Mouse (Mus musculus) liver, embryonic 16.5 days (tissue): ENCODE results near the gene Med27. TPM values are rescaled to one million over a fixed set of nuclear protein-coding genes. Genes with fewer than 3 reads are reported as not detected.
"Not testable (repeated sequence)": the region's sequence is repeated elsewhere in the genome, so short reads cannot be mapped to it uniquely, and the experiment has no call there.

Experiments
- ATAC-seq: fragments of 200-750 bp; cut with Nextera tagmentation; 2 replicates; pipeline ENCODE4 v1.8.0; 2017; ENCODE audit warnings: low read depth, mild to moderate bottlenecking, moderate number of reproducible peaks, moderate library complexity
- H3K27ac ChIP-seq: fragments of 300-500 bp; sonication (generic); 2 replicates; pipeline ENCODE4 v1.5.1; 2014; ENCODE audit warnings: mild to moderate bottlenecking, low read length
- H3K27me3 ChIP-seq: fragments of 300-500 bp; sonication (generic); 2 replicates; pipeline ENCODE4 v1.6.1; 2014; ENCODE audit warnings: low read depth, low read length, mixed read lengths; ENCODE audit not compliant: control insufficient read depth, insufficient read depth
- H3K36me3 ChIP-seq: fragments of 300-500 bp; sonication (generic); 2 replicates; pipeline ENCODE4 v1.6.1; 2014; ENCODE audit warnings: mild to moderate bottlenecking; ENCODE audit not compliant: control insufficient read depth, insufficient read depth
- H3K4me1 ChIP-seq: fragments of 300-500 bp; sonication (generic); 2 replicates; pipeline ENCODE4 v1.6.1; 2014; ENCODE audit warnings: low read depth, low read length, mixed read lengths; ENCODE audit not compliant: control insufficient read depth
- H3K4me2 ChIP-seq: fragments of 300-500 bp; sonication (generic); 2 replicates; pipeline ENCODE4 v1.6.1; 2014; ENCODE audit warnings: low read depth, low read length, mixed read lengths
- H3K4me3 ChIP-seq: fragments of 300-500 bp; sonication (generic); 2 replicates; pipeline ENCODE4 v1.5.1; 2014; ENCODE audit warnings: low read depth, mild to moderate bottlenecking, low read length
- H3K9ac ChIP-seq: fragments of 300-500 bp; sonication (generic); 2 replicates; pipeline ENCODE4 v1.6.1; 2014; ENCODE audit warnings: low read depth, low read length
- H3K9me3 ChIP-seq: fragments of 300-500 bp; sonication (generic); replicated peaks from 2 replicates; pipeline ENCODE4 v1.6.1; 2016; ENCODE audit warnings: low read length; ENCODE audit not compliant: control insufficient read depth
- WGBS: fragments of 180-500 bp; shearing (Covaris S2); extraction: QIAGEN DNeasy Blood & Tissue Kit; methylation state at CpG from one replicate; pipeline ENCODE4 v1.1.7; 2014; ENCODE audit not compliant: insufficient replicate concordance; 5-methylcytosine and 5-hydroxymethylcytosine counted together
- polyA plus RNA-seq: library from polyadenylated mRNA; unstranded; fragments of >200 nt; fragmentation: Nextera tagmentation; extraction: Ambion mirVana; gene quantifications from 2 replicates; pipeline ENCODE4 v1.2.1, GENCODE M21; 2015

The Med27 gene
- polyA plus RNA-seq, 1 experiment from 2014 or later, result 14.1 TPM

- Histone ChIP-seq H3K27me3 (no peaks in the 10 kb centered on the region), H3K9ac (no peak overlapping the region), H3K9me3 (no peaks in the 10 kb centered on the region), H3K27ac (no peak overlapping the region), H3K36me3 (no peaks in the 10 kb centered on the region), H3K4me2 (no peak overlapping the region), H3K4me1 (no peaks in the 10 kb centered on the region), H3K4me3 (no peak overlapping the region)
- 68% methylated on average over 7 of the region's 7 CpGs for WGBS
- ATAC-seq, result no peak
Measured at GRCm38 (mm10) chr2:29521486-29521885, 174.9 kb downstream of the Med27 start.

- Histone ChIP-seq H3K4me2 (no peak overlapping the region), H3K27me3 (no peaks in the 10 kb centered on the region), H3K27ac (no peak overlapping the region), H3K4me3 (no peak overlapping the region), H3K36me3 (no peaks in the 10 kb centered on the region), H3K4me1 (no peaks in the 10 kb centered on the region), H3K9ac (no peak overlapping the region), H3K9me3 (no peaks in the 10 kb centered on the region)
- no peak for ATAC-seq
- 66% methylated on average over 12 of the region's 12 CpGs for WGBS
Measured at GRCm38 (mm10) chr2:29523918-29524811, 177.5 kb downstream of the Med27 start.

- H3K9me3 ChIP-seq, result no peaks in the 10 kb centered on the region
- H3K9ac ChIP-seq, result no peak overlapping the region
- no peaks in the 10 kb centered on the region for H3K4me1 ChIP-seq
- no peak overlapping the region for H3K4me3 ChIP-seq
- H3K27me3 ChIP-seq, result no peaks in the 10 kb centered on the region
- no peaks in the 10 kb centered on the region for H3K36me3 ChIP-seq
- ATAC-seq, result no peak
- H3K27ac ChIP-seq, result no peak overlapping the region
- 18% methylated on average over 4 of the region's 4 CpGs for WGBS
- H3K4me2 ChIP-seq, result no peak overlapping the region
Measured at GRCm38 (mm10) chr2:29525273-29525805, 178.7 kb downstream of the Med27 start.

GRCm38 (mm10) chr2:29526266-29526665 is 179.6 kb downstream of the Med27 start:
- Histone ChIP-seq H3K4me2 (no peak overlapping the region), H3K27me3 (no peaks in the 10 kb centered on the region), H3K4me1 (no peaks in the 10 kb centered on the region), H3K9me3 (no peaks in the 10 kb centered on the region), H3K27ac (no peak overlapping the region), H3K4me3 (no peak overlapping the region), H3K36me3 (no peaks in the 10 kb centered on the region), H3K9ac (no peak overlapping the region)
- 78% methylated on average over 14 of the region's 14 CpGs for WGBS
- ATAC-seq, result no peak

- not testable (repeated sequence) for ATAC-seq, H3K4me2 ChIP-seq
- WGBS, result 74% methylated on average over 7 of the region's 9 CpGs
Measured at GRCm38 (mm10) chr2:29527480-29527879, 180.9 kb downstream of the Med27 start.

DNA sequence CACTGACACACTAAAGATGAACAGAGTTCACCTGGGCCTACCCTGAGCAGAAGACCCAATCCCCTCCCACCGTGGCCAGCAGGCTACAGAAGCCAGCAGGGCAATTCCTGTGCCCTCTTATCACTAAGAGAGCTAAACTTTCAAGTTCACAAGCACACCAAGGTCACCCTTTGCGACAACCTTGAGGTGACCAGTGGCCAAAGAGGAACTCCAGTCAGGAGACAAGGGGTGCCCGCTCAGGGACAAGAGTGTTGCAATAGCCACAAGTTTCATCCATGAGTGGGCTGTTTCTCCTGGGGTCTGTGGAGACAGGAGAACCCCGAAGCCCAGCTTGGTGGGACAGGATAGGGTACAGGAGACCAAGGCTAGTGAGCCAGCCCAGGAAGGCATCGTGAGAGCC is 182.2 kb downstream of the Med27 start:
- H3K4me3 ChIP-seq, result no peak overlapping the region
- no peaks in the 10 kb centered on the region for H3K9me3 ChIP-seq
- no peak overlapping the region for H3K27ac ChIP-seq
- no peak overlapping the region for H3K4me2 ChIP-seq
- H3K27me3 ChIP-seq, result no peaks in the 10 kb centered on the region
- WGBS, result 62% methylated on average over 5 of the region's 5 CpGs
- H3K9ac ChIP-seq, result no peak overlapping the region
- H3K36me3 ChIP-seq, result no peaks in the 10 kb centered on the region
- no peaks in the 10 kb centered on the region for H3K4me1 ChIP-seq
- ATAC-seq, result no peak

More at GRCm38 (mm10) chr2:29527480-29527879, 180.9 kb downstream of the Med27 start:
- H3K9ac ChIP-seq, H3K36me3 ChIP-seq, H3K9me3 ChIP-seq, H3K4me3 ChIP-seq, H3K27me3 ChIP-seq, H3K4me1 ChIP-seq, H3K27ac ChIP-seq: not testable (repeated sequence)

DNA sequence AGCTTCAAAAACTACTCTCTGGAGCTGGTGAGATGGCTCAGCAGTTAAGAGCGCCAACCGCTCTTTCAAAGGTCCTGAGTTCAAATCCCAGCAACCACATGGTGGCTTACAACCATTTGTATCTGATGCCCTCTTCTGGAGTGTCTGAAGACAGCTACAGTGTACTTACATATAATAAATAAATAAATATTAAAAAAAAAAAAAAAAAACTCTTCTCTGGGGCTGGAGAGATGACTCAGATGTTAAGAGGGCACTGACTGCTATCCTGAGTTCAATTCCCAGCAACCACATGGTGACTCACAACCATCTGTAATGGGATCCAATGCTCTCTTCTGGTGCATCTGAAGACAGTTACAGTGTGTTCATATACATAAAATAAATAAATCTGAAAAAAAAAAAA is 183.2 kb downstream of the Med27 start:
- not testable (repeated sequence) for H3K4me2 ChIP-seq, H3K9me3 ChIP-seq, H3K36me3 ChIP-seq, H3K27ac ChIP-seq, H3K27me3 ChIP-seq, H3K4me3 ChIP-seq, H3K4me1 ChIP-seq, ATAC-seq, H3K9ac ChIP-seq
- 93% methylated on average over 2 of the region's 2 CpGs for WGBS

GRCm38 (mm10) chr2:29532173-29532572 is 185.6 kb downstream of the Med27 start:
- Histone ChIP-seq H3K9me3 (no peaks in the 10 kb centered on the region), H3K36me3 (no peaks in the 10 kb centered on the region), H3K27ac (no peak overlapping the region), H3K4me1 (no peaks in the 10 kb centered on the region), H3K27me3 (no peaks in the 10 kb centered on the region), H3K4me2 (no peak overlapping the region), H3K4me3 (no peak overlapping the region), H3K9ac (no peak overlapping the region)
- WGBS, result 67% methylated on average over 3 of the region's 3 CpGs
- no peak for ATAC-seq

DNA sequence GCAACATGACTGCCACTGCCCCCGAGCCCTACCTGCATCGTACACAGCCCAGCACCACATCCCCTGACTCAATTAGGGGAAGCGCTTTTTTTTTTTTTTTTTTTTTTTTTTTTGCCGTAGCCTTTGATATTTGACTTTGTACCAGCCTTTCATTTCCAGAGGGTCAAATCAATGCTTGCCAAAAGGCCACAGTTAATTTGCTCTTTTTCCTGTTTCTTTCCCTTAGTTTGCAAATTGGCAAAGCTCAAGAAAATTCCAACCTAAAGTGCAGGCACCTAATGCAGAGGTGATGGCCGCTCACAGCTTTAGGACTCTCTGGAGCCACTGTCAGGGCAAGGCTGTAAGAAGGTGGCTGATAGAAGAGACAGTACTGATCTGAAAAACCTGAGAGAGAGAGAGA is 186.3 kb downstream of the Med27 start:
- Histone ChIP-seq H3K4me3 (no peak overlapping the region), H3K4me2 (no peak overlapping the region), H3K27me3 (no peaks in the 10 kb centered on the region), H3K9me3 (no peaks in the 10 kb centered on the region), H3K4me1 (no peaks in the 10 kb centered on the region), H3K36me3 (no peaks in the 10 kb centered on the region), H3K9ac (no peak overlapping the region), H3K27ac (no peak overlapping the region)
- ATAC-seq, result no peak
- WGBS, result 58% methylated on average over 5 of the region's 5 CpGs
